Mouse (Mus musculus) kidney, adult 18-20 months (tissue): ENCODE measurements around the gene Olfr676.
"Not testable (repeated sequence)": the region's sequence is repeated elsewhere in the genome, so short reads cannot be mapped to it uniquely, and the experiment has no call there.

Experiments used
- DNase-seq: peaks from one replicate; pipeline ENCODE4 v3.0.0; 2021

Olfr676 gene

GRCm38 (mm10) chr7:105032398-105032797, at the start of gene Olfr676:
Gene Olfr676 (plus strand): TSS chr7:105032698.
- DNase-seq: no peak

- DNase-seq: no peak
Measured at GRCm38 (mm10) chr7:105001929-105002328, 30.6 kb upstream of the Olfr676 start, which contains the start of gene Olfr672. Gene Olfr672 (minus strand): TSS chr7:105002029.

GRCm38 (mm10) chr7:105022530-105022929, 10.0 kb upstream of the Olfr676 start:
- DNase-seq: no peak

GRCm38 (mm10) chr7:105028360-105028759, 4.1 kb upstream of the Olfr676 start, which contains the start of gene Olfr675:
Gene Olfr675 (minus strand): TSS chr7:105028460.
- no peak for DNase-seq

DNA sequence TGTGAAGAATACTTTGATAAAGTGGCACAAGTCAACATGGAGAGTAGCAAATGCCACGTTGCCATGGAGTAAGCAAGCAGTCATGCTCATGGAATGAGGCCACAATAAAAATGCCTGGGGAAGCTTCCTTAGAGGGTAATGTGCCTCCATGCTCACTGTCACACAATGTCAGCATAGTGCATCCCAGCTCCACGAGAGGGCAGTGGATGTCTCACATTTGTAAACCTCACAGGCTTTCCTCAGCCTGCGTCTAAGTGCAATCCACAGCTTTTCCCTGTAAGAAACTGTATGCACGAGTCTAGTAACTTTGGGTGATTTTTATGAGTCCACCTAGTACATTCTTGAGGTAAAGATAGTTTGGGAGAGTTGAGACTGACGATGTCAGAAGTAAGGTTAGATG, 1.3 kb downstream of the Olfr676 start:
- DNase-seq: not testable (repeated sequence)

DNA sequence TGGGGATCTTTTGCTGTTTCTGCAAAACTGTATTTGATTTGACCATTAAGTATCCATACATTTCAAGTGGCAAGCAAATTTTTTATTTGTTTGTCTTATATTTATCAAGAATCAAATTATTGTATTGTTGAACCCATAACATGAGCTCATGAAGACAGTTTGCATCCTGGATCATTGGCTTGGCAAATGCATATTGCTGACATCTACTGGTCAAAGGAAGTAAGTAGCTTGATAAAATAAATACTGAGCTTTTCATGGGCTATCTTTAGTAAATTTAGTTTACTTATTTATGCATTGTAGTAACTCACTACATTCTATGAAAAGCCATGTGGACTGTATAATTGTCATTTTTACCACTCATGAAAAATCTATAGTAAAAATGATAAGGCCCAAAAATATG, 26.5 kb downstream of the Olfr676 start:
- no peak for DNase-seq

- DNase-seq: no peak
Measured at GRCm38 (mm10) chr7:105064175-105064574, 31.7 kb downstream of the Olfr676 start, which contains the start of gene Olfr678. Gene Olfr678 (plus strand): TSS chr7:105064475.

- no peak for DNase-seq
Measured at GRCm38 (mm10) chr7:105080905-105081304, 48.4 kb downstream of the Olfr676 start, which contains the start of gene Olfr679. Gene Olfr679 (plus strand): TSS chr7:105081205.
